Mouse (Mus musculus): Measurements from ENCODE around the gene Samm50.

- TF ChIP-seq POLR2A (IDR thresholded peaks at IDR 0.05; ENCODE audit: low read depth, low read length) (no peak), MAX (IDR thresholded peaks at IDR 0.05; ENCODE audit: low read length) (no peak), CTCF (conservative IDR thresholded peaks at IDR 0.05 in 1 of 2, IDR thresholded peaks at IDR 0.05 in 1 of 2; ENCODE audit: low read depth in 2 of 2, low read length in 2 of 2) (no peak), ZNF384 (IDR thresholded peaks at IDR 0.05; ENCODE audit: low read depth, low read length) (no peak), JUN (IDR thresholded peaks at IDR 0.05; ENCODE audit: insufficient read depth, low read depth, low read length) (no peak)
Observed at GRCm38 (mm10) chr15:84213162-84213739, 21.2 kb downstream of the Samm50 start.

Data from CH12.LX (cell line).